Mouse (Mus musculus) cerebral cortex, adult 2 months (tissue): ENCODE data around the gene Hsf5.

Source experiments
- WGBS: fragments of 180-500 bp; shearing (Covaris S2); methylation state at CpG from one replicate; pipeline ENCODE4 v1.1.7; 2018; 5-methylcytosine and 5-hydroxymethylcytosine counted together

Gene Hsf5

DNA sequence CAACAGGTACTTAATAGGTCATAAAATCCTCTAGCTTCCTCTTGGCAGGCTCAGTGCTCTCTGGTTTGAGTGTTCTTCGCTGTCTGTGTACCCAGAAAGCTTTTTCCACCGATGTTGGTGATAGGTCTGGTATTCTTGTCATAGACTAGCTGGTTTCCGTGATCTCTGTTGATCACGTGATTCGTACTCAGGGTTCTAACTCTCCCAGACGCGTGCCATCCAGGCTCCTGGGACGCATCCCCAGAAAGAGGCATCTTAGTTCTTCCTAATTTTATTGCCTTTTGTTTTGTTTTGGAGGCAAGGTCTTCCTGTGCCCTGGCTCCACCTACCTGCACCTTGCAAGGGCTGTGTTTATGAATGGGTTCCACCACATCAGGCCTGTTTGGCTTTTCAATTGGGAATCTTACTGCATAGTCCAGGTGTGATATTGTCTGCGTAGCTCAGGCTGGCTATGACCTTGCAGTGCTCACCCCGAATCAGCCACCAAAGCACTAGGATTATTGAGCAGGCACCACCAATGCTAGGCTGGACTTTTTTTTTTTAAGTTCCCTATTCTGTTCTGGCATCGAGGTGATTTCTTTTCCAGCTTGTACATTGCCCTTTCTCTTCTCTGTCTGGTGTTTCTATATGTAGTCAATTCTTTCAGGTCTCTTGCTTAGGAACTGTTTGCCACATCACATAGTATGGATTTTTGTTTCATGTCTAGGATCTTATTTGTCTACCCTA lies 71.7 kb downstream of the Hsf5 start:
- 85% methylated on average over 11 of the region's 11 CpGs for WGBS

DNA sequence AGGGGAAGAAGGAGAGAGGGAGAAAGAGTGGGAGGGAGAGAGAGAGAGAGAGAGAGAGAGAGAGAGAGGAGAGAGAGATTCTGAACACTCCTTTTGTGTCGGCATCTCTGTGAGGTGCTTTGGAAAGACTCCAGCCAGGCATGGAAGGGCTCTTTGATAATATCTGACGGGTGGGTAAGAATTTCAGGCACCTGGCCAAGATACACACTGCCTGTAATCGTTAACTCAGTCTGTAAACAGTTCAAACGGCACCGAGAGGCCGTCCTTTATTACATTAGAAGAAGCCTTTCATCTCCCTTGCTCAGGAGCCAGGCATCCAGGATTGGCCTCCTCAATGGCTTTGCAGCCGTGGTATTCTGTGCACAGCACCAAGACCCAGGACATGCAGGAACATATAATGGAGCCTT lies 72.4 kb downstream of the Hsf5 start:
- 44% methylated on average over 7 of the region's 7 CpGs for WGBS

DNA sequence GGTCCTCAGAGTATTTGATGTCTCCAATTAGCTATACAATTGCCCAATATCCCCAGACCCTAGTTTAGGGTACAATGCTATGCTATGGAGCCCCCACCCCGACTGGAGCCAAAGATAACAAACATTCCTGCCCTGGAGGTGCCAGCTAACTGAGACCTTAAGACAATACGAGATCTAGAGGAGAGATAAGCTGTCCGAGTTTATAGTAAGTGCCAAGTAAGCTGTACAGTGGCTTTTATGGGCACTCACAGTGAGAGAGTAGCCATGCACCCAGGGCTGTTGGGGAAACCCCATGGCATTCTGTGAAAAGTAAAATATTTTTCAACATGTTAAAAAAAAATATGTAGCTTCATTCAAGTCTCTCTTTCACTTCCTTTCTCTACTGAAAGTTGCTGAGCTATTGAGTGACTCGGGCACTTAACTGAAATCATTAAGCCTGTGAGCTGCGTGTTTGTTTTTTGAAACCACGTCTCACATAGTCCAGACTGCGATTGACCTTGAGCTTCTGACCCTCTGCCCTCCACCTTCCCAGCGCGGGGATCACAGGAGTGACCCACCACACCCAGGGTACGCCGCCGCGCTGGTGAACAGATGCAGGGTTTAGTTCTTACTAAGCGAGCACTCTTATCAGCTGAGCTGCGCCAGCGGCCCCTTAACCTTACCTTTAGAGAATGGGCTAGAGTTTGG lies 73.2 kb downstream of the Hsf5 start:
- WGBS: 77% methylated on average over 16 of the region's 16 CpGs

DNA sequence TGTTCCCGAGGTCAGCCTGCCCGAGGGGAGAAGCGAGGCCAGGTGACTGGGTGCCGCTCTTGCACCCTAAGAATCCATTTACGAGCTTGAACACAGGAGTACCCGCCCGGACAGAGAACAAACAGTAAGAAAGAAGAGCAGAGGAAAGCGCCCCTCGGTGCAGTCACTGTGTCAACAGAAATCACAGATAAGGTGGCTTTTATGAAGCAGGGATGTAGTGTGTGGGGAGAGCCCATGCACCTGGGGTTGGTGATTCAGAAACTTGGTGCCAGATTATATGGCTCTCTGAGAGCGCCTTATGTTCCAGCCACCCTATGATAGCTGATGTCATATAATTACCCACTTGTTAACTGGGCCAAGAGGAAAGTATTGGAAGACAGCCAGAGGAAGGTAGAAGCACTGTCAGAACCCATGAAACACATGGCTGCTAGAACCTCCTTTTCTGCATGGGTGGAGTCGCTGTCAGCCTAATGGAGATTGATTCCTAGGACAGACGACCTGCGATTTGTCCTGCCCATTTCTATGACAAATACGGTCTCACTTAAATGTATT lies 80.2 kb downstream of the Hsf5 start:
- WGBS: 88% methylated on average over 14 of the region's 14 CpGs

DNA sequence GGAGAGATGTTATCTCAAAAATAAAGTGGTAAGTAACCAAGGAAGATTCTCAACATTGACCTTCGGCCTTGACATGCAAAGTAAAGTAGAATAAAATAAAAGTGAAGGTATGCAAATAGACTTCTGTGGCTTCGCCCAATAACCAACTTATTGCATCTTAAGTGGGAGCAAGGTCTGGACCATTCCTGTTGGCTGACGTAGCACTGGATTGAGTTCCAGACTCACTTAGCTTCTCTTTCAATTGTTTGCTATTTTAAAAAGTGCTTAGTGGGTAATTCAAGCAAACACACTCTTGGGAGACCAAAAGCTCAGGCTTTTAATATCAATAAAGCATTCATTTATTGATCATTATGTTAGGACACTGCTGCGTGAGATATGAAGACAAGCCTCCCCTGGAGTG lies 81.2 kb downstream of the Hsf5 start:
- 89% methylated on average over 4 of the region's 4 CpGs for WGBS

DNA sequence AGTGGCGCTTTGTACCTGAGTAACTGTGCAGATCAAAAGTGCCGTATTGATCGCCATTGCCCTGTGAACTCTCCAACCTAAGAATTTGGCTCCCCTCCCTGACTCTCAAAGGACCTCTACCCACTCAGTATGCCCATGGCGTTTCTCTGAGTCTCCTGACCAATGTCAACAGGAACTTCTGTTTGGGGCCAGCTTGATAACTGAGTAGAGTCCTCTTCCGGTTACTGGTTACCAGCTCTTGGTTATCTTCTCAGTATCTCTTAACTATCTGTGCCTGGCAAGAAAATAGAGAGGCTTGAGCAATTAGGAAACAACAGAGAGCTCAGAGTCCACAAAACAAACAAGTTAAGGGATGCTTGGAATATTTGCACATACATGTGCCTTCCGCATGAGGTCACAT lies 84.1 kb downstream of the Hsf5 start:
- 88% methylated on average over 6 of the region's 6 CpGs for WGBS

DNA sequence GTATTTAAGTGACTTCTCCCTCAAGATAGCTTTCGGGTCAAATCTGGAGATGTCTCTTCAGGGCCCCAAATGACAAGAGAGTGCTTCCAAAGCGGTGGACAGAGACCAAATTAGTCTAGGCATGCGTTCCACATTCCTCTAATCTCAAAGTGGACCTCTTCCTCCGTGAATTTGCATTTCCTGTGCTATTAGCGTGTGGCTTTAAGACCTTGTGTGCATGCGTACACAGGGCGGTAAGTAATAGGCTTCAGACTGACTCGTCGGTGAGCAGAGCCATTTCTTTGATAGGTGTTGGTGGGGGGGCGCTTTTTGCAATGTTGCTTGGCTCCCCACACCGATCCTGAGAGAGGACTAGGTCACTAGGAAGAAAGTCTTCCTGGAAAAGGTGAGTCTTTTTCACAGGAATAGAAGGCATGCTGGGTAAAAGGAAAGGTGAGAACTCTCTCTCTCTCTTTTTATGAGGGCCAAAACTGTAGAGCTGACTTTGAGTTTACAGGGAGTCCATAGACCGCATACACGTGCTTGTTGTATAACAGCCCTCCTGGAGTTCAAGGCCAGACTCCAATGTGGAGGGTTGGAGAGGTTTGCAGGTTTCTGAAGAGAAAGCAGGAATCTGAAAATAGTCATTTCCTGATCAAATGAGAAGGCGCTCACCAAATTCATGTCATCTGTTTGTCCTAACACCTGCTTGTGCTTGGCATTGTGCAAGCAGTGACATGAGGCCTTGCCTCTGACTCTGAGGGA lies 85.1 kb downstream of the Hsf5 start:
- WGBS: 86% methylated on average over 14 of the region's 14 CpGs

DNA sequence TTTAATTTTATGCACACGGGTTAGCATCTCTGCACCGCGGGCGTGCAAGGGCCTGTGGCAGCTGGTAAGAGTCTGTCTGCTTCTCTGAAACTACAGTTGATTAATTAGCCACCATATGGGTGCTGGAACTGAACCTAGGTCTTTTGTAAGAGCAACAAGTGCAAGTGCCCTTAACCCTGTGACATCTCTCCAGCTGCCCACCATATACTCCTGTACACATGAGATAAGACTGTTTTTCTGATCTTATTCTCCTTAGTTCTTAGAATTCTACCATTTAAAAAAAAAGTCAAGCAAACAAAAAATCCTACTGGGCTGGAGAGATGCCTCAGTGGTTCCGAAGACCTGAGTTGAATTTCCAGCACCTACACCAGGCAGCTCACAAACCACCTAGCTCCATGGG lies 86.7 kb downstream of the Hsf5 start:
- 84% methylated on average over 5 of the region's 5 CpGs for WGBS

DNA sequence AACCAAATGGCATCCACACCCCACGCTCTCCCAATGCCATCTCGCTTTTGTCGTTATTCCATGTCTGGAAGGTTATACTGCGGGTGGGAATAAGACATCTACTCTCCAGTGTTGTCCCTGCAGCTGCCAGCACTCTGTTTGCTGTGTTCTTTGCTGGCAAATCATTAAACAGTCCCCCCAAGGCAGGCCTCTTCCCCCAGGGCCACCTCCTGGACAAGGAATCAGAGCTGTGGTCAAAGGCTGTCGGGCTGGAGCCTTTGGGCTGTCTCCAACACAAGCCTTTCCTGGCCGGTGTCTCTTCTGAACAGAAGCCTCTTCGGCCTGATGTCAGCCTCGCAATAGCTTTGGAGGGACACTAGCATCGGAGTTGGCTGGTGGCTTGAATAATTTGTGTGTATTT lies 87.3 kb downstream of the Hsf5 start:
- 72% methylated on average over 9 of the region's 9 CpGs for WGBS

DNA sequence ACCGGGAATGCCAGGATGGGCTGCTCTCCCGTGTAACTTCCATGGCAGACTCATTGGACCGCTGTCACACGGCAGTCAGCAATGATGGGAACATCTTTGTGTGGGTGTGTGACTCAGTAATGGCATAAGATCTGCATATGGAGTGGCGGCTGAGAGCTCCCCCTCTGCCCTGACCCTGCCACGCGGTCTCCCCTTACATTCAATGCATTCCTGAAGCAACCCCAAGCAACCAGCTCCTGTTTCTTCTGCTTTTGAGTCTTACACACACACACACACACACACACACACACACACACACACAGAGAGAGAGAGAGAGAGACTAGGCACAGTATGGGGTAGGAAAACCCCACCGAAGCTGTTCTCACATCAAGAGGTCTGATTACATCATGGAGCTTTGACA lies 90.6 kb downstream of the Hsf5 start:
- WGBS: 60% methylated on average over 8 of the region's 8 CpGs

DNA sequence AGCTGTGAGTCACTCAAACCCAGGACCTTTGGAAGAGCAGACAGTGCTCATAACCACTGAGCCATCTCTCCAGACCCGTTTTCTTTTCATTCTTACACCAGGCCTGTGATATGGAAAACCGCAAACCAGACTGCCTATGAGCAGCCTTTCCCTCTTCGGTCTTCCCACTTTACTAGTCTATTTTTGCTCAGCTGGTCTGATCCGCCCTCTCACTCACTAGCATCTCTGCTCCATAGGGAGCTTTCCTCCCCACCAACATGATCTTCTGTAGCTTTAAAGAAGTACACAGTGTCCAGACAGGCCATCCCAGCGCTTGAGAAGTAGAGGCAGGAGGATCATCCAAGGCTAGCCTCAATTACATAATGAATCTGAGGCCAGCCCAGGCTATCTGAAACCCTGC lies 92.0 kb downstream of the Hsf5 start:
- WGBS: 41% methylated on average over 5 of the region's 5 CpGs
